In the genomic region with DNA sequence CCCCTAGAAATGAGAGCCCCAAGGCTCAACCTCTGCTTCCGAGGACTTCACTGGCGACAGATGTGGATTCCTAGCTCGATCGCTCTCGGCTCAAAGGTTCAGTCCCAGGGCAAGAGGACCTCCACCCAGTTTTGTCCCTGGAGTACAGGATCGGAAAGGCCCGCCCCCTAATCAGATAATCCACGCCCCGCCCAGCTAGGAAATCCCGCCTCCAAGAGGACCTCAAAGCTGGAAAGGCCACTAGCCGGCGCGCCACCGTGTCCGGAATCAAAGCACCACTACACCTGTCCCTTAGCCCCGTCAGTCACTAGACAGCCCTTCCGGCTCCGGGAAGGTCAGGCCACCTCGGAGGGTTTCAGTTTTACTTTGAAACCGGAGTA, we compare ENCODE assay signal across 8 mouse cellular contexts. TPM values are rescaled to one million over a fixed set of nuclear protein-coding genes. Genes with fewer than 3 reads are reported as not detected.
A peak's percentile ranks its signal among the peaks of the same experiment; 100 is the strongest.
DNase-seq lines count a peak whose midpoint lies in the region; ATAC-seq and TF ChIP-seq lines count a peak whose summit lies in the region.

No protein-coding gene starts in this region.

- H3K4me3 ChIP-seq in C2C12 (ENCODE audit: insufficient read depth, poor library complexity, severe bottlenecking) = peak overlapping the region; percentile 74
- H3K4me3 ChIP-seq in bone marrow macrophage, adult 2 months (ENCODE audit: insufficient read depth, low read length) = peak overlapping the region; percentile 80
- peak overlapping the region; percentile 85 for H3K4me3 ChIP-seq in embryonic facial prominence, embryonic 15.5 days (replicated peaks)
- H3K4me3 ChIP-seq in limb, embryonic 14.5 days (replicated peaks; ENCODE audit: low read length) = peak overlapping the region; percentile 76
- H3K4me3 ChIP-seq in midbrain, embryonic 15.5 days = peak overlapping the region; percentile 52

- TF ChIP-seq CTCF in C2C12 (IDR thresholded peaks at IDR 0.05; ENCODE audit: control insufficient read depth, insufficient read depth, insufficient read length) = no peak
- no peak; the same call in 1 of the 2 replicates for TF ChIP-seq CTCF in bone marrow macrophage, adult 2 months (IDR thresholded peaks at IDR 0.05; ENCODE audit: low read depth, low read length)

- H3K36me3 ChIP-seq in C2C12 (ENCODE audit: control insufficient read depth, insufficient read depth) = peaks cover 8% of the 10 kb centered on the region
- peaks cover 35% of the 10 kb centered on the region for H3K36me3 ChIP-seq in embryonic facial prominence, embryonic 15.5 days
- H3K36me3 ChIP-seq in limb, embryonic 14.5 days (ENCODE audit: control insufficient read depth, insufficient read depth, low read length) = peaks cover 27% of the 10 kb centered on the region
- peaks cover 13% of the 10 kb centered on the region; the same call in 1 of the 2 replicates for H3K36me3 ChIP-seq in midbrain, embryonic 15.5 days (replicated peaks)

- TF ChIP-seq POLR2A in bone marrow macrophage, adult 2 months (IDR thresholded peaks at IDR 0.05; ENCODE audit: borderline replicate concordance, low read depth, low read length) = no peak
- TF ChIP-seq POLR2A in limb, embryonic 14.5 days (IDR thresholded peaks at IDR 0.05; ENCODE audit: borderline replicate concordance, extremely low read depth, insufficient read depth, insufficient read length) = no peak

- peak overlapping the region; percentile 68 for H3K9ac ChIP-seq in embryonic facial prominence, embryonic 15.5 days
- peak overlapping the region; percentile 64 for H3K9ac ChIP-seq in limb, embryonic 14.5 days (ENCODE audit: low read depth, low read length, severe bottlenecking)
- peak overlapping the region; percentile 64 for H3K9ac ChIP-seq in midbrain, embryonic 15.5 days

- peak overlapping the region; percentile 55 for H3K4me2 ChIP-seq in embryonic facial prominence, embryonic 15.5 days (replicated peaks)
- H3K4me2 ChIP-seq in limb, embryonic 14.5 days (replicated peaks; ENCODE audit: low read depth, low read length, severe bottlenecking) = peak overlapping the region; percentile 53
- H3K4me2 ChIP-seq in midbrain, embryonic 15.5 days = peak overlapping the region; percentile 66

- no peaks in the 10 kb centered on the region for H3K79me2 ChIP-seq in C2C12 (ENCODE audit: control insufficient read depth, insufficient read depth)

- H3K27ac ChIP-seq in bone marrow macrophage, adult 2 months (ENCODE audit: insufficient read depth, low read depth, low read length) = peak overlapping the region; percentile 74
- H3K27ac ChIP-seq in embryonic facial prominence, embryonic 15.5 days (replicated peaks) = peak overlapping the region; percentile 95
- H3K27ac ChIP-seq in limb, embryonic 14.5 days (replicated peaks; ENCODE audit: low read depth, low read length) = peak overlapping the region; percentile 86
- peak overlapping the region; percentile 80 for H3K27ac ChIP-seq in midbrain, embryonic 15.5 days

- H3K27me3 ChIP-seq in C2C12 (ENCODE audit: control insufficient read depth, insufficient read depth, insufficient read length) = no peaks in the 10 kb centered on the region
- no peaks in the 10 kb centered on the region for H3K27me3 ChIP-seq in embryonic facial prominence, embryonic 15.5 days
- no peaks in the 10 kb centered on the region for H3K27me3 ChIP-seq in limb, embryonic 14.5 days (ENCODE audit: control insufficient read depth, insufficient read depth, low read length)
- no peaks in the 10 kb centered on the region for H3K27me3 ChIP-seq in midbrain, embryonic 15.5 days (replicated peaks)

- no peaks in the 10 kb centered on the region for H3K79me3 ChIP-seq in C2C12 (ENCODE audit: low read depth)

- peak overlapping the region; percentile 78 for H3ac ChIP-seq in C2C12 (ENCODE audit: control insufficient read depth, insufficient read length, low read depth)

- DNase-seq in heart, adult 8-10 months (ENCODE audit: low spot score) = peak; percentile 92
- peak; percentile 95 for DNase-seq in kidney, adult 9 months
- peak; percentile 86 for DNase-seq in limb, embryonic 14.5 days (ENCODE audit: low spot score)
- DNase-seq in spleen, postnatal 4 days (ENCODE audit: low spot score in 2 of 2) = peak; percentile 81 to 89

- H3K9me3 ChIP-seq in embryonic facial prominence, embryonic 15.5 days (replicated peaks) = no peaks in the 10 kb centered on the region
- no peaks in the 10 kb centered on the region for H3K9me3 ChIP-seq in limb, embryonic 14.5 days (ENCODE audit: control insufficient read depth, low read length)
- no peaks in the 10 kb centered on the region for H3K9me3 ChIP-seq in midbrain, embryonic 15.5 days

- ATAC-seq in embryonic facial prominence, embryonic 15.5 days (ENCODE audit: insufficient number of reproducible peaks, low FRiP score, low TSS enrichment, low read depth) = peak; percentile 26
- peak; percentile 10; the same call in 1 of the 2 replicates for ATAC-seq in limb, embryonic 14.5 days (ENCODE audit: low FRiP score, low read depth)
- ATAC-seq in midbrain, embryonic 15.5 days (replicated peaks) = peak; percentile 44

- under 1% methylated on average over 20 of the region's 20 CpGs for WGBS in embryonic facial prominence, embryonic 15.5 days
- 1% methylated on average over 14 of the region's 20 CpGs for WGBS in limb, embryonic 14.5 days
- 0% methylated on average over 20 of the region's 20 CpGs for WGBS in midbrain, embryonic 15.5 days

- H3K4me1 ChIP-seq in bone marrow macrophage, adult 2 months (ENCODE audit: control insufficient read depth, insufficient read depth, low read length) = peaks cover 4% of the 10 kb centered on the region
- H3K4me1 ChIP-seq in embryonic facial prominence, embryonic 15.5 days = peaks cover 14% of the 10 kb centered on the region; the same call in 1 of the 2 replicates
- peaks cover 7% of the 10 kb centered on the region for H3K4me1 ChIP-seq in limb, embryonic 14.5 days (ENCODE audit: control insufficient read depth, insufficient read depth, low read length)
- peaks cover 16% of the 10 kb centered on the region for H3K4me1 ChIP-seq in midbrain, embryonic 15.5 days

TF ChIP-seq in C2C12, 6 proteins besides CTCF, POLR2A, EP300 and RAD21:
- TF ChIP-seq MYOD1 (IDR thresholded peaks at IDR 0.05; ENCODE audit: control insufficient read depth, insufficient read length, low read depth) = no peak
- TF ChIP-seq MYOG (IDR thresholded peaks at IDR 0.05; ENCODE audit: control insufficient read depth, extremely low read depth, insufficient read length) = no peak
- TF ChIP-seq FOSL1 (IDR thresholded peaks at IDR 0.05; ENCODE audit: insufficient read depth, low read length, poor library complexity, severe bottlenecking) = no peak

RNA-seq across cellular contexts. Expression of a gene that starts 0.9 kb away (rescaled TPM):
- polyA plus RNA-seq in C2C12 (2012; fragmentation: generic; extraction: Trizol) = 134 TPM
- 39.3 and 43.3 TPM in 2 replicates for polyA plus RNA-seq in bone marrow macrophage, adult 2 months (2012; ENCODE audit: insufficient read depth, insufficient read length, missing spikeins)
- 113 and 115 TPM in 2 replicates for polyA plus RNA-seq in embryonic facial prominence, embryonic 15.5 days (2015; fragmentation: Nextera tagmentation; extraction: Ambion mirVana)
- total RNA-seq in heart, adult 8-10 months (2022) = 10 to 100 TPM; 85.4 to 89.1 (median 86.9) TPM
- 126 and 142 TPM in 2 replicates for polyA plus RNA-seq in limb, embryonic 14.5 days (2012; rRNA removed)
- polyA plus RNA-seq in limb, embryonic 14.5 days (2014; fragmentation: Nextera tagmentation; extraction: Ambion mirVana) = 112 and 115 TPM in 2 replicates
- polyA plus RNA-seq in midbrain, embryonic 15.5 days (2015; fragmentation: Nextera tagmentation; extraction: Ambion mirVana) = 152 and 162 TPM in 2 replicates

RNA-seq across cellular contexts. Expression of a gene that starts 38.6 kb away (rescaled TPM):
- polyA plus RNA-seq in C2C12 (2012; fragmentation: generic; extraction: Trizol) = not detected
- polyA plus RNA-seq in bone marrow macrophage, adult 2 months (2012; ENCODE audit: insufficient read depth, insufficient read length, missing spikeins) = not detected in 2 replicates
- polyA plus RNA-seq in embryonic facial prominence, embryonic 15.5 days (2015; fragmentation: Nextera tagmentation; extraction: Ambion mirVana) = 0.39 and 0.68 TPM in 2 replicates
- not detected for total RNA-seq in heart, adult 8-10 months (2022)
- 0.16 TPM in 1 of 2 replicates, not detected in the other for polyA plus RNA-seq in limb, embryonic 14.5 days (2012; rRNA removed)
- polyA plus RNA-seq in limb, embryonic 14.5 days (2014; fragmentation: Nextera tagmentation; extraction: Ambion mirVana) = not detected in 2 replicates
- 167 and 169 TPM in 2 replicates for polyA plus RNA-seq in midbrain, embryonic 15.5 days (2015; fragmentation: Nextera tagmentation; extraction: Ambion mirVana)

RNA-seq across cellular contexts. Expression of a gene that starts 43.3 kb away (rescaled TPM):
- 657 TPM for polyA plus RNA-seq in C2C12 (2012; fragmentation: generic; extraction: Trizol)
- polyA plus RNA-seq in bone marrow macrophage, adult 2 months (2012; ENCODE audit: insufficient read depth, insufficient read length, missing spikeins) = 0.70 TPM in 1 of 2 replicates, not detected in the other
- 112 and 140 TPM in 2 replicates for polyA plus RNA-seq in embryonic facial prominence, embryonic 15.5 days (2015; fragmentation: Nextera tagmentation; extraction: Ambion mirVana)
- 1,000 to 10,000 TPM; 1,263 to 1,551 (median 1,367) TPM for total RNA-seq in heart, adult 8-10 months (2022)
- polyA plus RNA-seq in limb, embryonic 14.5 days (2012; rRNA removed) = 50.7 and 53.7 TPM in 2 replicates
- 59.0 and 78.6 TPM in 2 replicates for polyA plus RNA-seq in limb, embryonic 14.5 days (2014; fragmentation: Nextera tagmentation; extraction: Ambion mirVana)
- polyA plus RNA-seq in midbrain, embryonic 15.5 days (2015; fragmentation: Nextera tagmentation; extraction: Ambion mirVana) = 1.5 and 2.0 TPM in 2 replicates

RNA-seq across cellular contexts. Expression of a gene that starts 52.5 kb away (rescaled TPM):
- polyA plus RNA-seq in C2C12 (2012; fragmentation: generic; extraction: Trizol) = 15.3 TPM
- 0.60 and 0.94 TPM in 2 replicates for polyA plus RNA-seq in bone marrow macrophage, adult 2 months (2012; ENCODE audit: insufficient read depth, insufficient read length, missing spikeins)
- polyA plus RNA-seq in embryonic facial prominence, embryonic 15.5 days (2015; fragmentation: Nextera tagmentation; extraction: Ambion mirVana) = 0.41 and 1.0 TPM in 2 replicates
- total RNA-seq in heart, adult 8-10 months (2022) = 1 to 10 TPM; 1.4 to 3.2 (median 1.8) TPM
- polyA plus RNA-seq in limb, embryonic 14.5 days (2012; rRNA removed) = 0.42 and 0.54 TPM in 2 replicates
- 0.12 and 0.44 TPM in 2 replicates for polyA plus RNA-seq in limb, embryonic 14.5 days (2014; fragmentation: Nextera tagmentation; extraction: Ambion mirVana)
- polyA plus RNA-seq in midbrain, embryonic 15.5 days (2015; fragmentation: Nextera tagmentation; extraction: Ambion mirVana) = 24.2 and 26.6 TPM in 2 replicates

RNA-seq across cellular contexts. Expression of a gene that starts 58.2 kb away (rescaled TPM):
- 29.4 TPM for polyA plus RNA-seq in C2C12 (2012; fragmentation: generic; extraction: Trizol)
- polyA plus RNA-seq in bone marrow macrophage, adult 2 months (2012; ENCODE audit: insufficient read depth, insufficient read length, missing spikeins) = 32.4 and 36.2 TPM in 2 replicates
- polyA plus RNA-seq in embryonic facial prominence, embryonic 15.5 days (2015; fragmentation: Nextera tagmentation; extraction: Ambion mirVana) = 16.5 and 18.6 TPM in 2 replicates
- 100 to 1,000 TPM; 131 to 145 (median 137) TPM for total RNA-seq in heart, adult 8-10 months (2022)
- 77.9 and 114 TPM in 2 replicates for polyA plus RNA-seq in limb, embryonic 14.5 days (2012; rRNA removed)
- 15.3 and 21.8 TPM in 2 replicates for polyA plus RNA-seq in limb, embryonic 14.5 days (2014; fragmentation: Nextera tagmentation; extraction: Ambion mirVana)
- 20.8 and 21.3 TPM in 2 replicates for polyA plus RNA-seq in midbrain, embryonic 15.5 days (2015; fragmentation: Nextera tagmentation; extraction: Ambion mirVana)

Comparison
In these comparisons a context has a peak if more than half of its experiments do, and no peak if none do; other contexts are left out.
1. Peak in every context shown above with its lines: DNase-seq, ATAC-seq, H3K4me3 ChIP-seq and H3K27ac ChIP-seq.
2. RNA of a gene that starts 38.6 kb away (polyA plus RNA-seq): 167 to 169 TPM in midbrain, embryonic 15.5 days; 0.39 to 0.68 TPM in embryonic facial prominence, embryonic 15.5 days, 0.16 TPM in limb, embryonic 14.5 days, not detected in C2C12 (single experiment) and not detected in bone marrow macrophage, adult 2 months; every median in the first group is over 10 times any median in the second.
3. RNA of a gene that starts 43.3 kb away (polyA plus RNA-seq): 657 TPM in C2C12 (single experiment), 112 to 140 TPM in embryonic facial prominence, embryonic 15.5 days and 50.7 to 78.6 TPM in limb, embryonic 14.5 days; 1.5 to 2.0 TPM in midbrain, embryonic 15.5 days and 0.70 TPM in bone marrow macrophage, adult 2 months; every median in the first group is over 10 times any median in the second.